Mouse (Mus musculus): Measurements from ENCODE around the gene Fam126a. TPM values are rescaled to one million over a fixed set of nuclear protein-coding genes. Genes with fewer than 3 reads are reported as not detected.

The Fam126a gene
- polyA plus RNA-seq, 1 experiment from 2014 or later = 31.2 TPM

- no peak overlapping the region for H3K27ac ChIP-seq (replicated peaks)
- H3K4me2 ChIP-seq = peak overlapping the region; percentile 6; the same call in 1 of the 2 replicates
- H3K4me1 ChIP-seq (replicated peaks) = peaks cover 5% of the 10 kb centered on the region; the same call in 1 of the 2 replicates
- no peak overlapping the region for H3K9ac ChIP-seq
- no peak overlapping the region for H3K4me3 ChIP-seq
- ATAC-seq (ENCODE audit: low FRiP score, low read depth) = no peak
- peaks cover 5% of the 10 kb centered on the region; the same call in 1 of the 2 replicates for H3K9me3 ChIP-seq
- H3K36me3 ChIP-seq = no peaks in the 10 kb centered on the region
- WGBS = 43% methylated on average over 9 of the region's 9 CpGs
- H3K27me3 ChIP-seq = no peaks in the 10 kb centered on the region
Observed at GRCm38 (mm10) chr5:24053245-24054190, 23.0 kb upstream of the Fam126a start.

GRCm38 (mm10) chr5:24051755-24052675 is 21.5 kb upstream of the Fam126a start:
- peaks cover 5% of the 10 kb centered on the region; the same call in 1 of the 2 replicates for H3K4me1 ChIP-seq (replicated peaks)
- WGBS = 68% methylated on average over 16 of the region's 16 CpGs
- no peak for ATAC-seq (ENCODE audit: low FRiP score, low read depth)
- no peak overlapping the region for H3K4me3 ChIP-seq
- peaks cover 5% of the 10 kb centered on the region; the same call in 1 of the 2 replicates for H3K9me3 ChIP-seq
- H3K4me2 ChIP-seq = no peak overlapping the region
- no peaks in the 10 kb centered on the region for H3K36me3 ChIP-seq
- H3K27me3 ChIP-seq = no peaks in the 10 kb centered on the region
- H3K9ac ChIP-seq = no peak overlapping the region
- H3K27ac ChIP-seq (replicated peaks) = no peak overlapping the region

- Histone ChIP-seq H3K4me1 (replicated peaks) (peaks cover 9% of the 10 kb centered on the region), H3K36me3 (no peaks in the 10 kb centered on the region), H3K27me3 (no peaks in the 10 kb centered on the region), H3K27ac (replicated peaks) (no peak overlapping the region), H3K4me2 (no peak overlapping the region), H3K9ac (no peak overlapping the region), H3K4me3 (no peak overlapping the region), H3K9me3 (no peaks in the 10 kb centered on the region)
- ATAC-seq (ENCODE audit: low FRiP score, low read depth) = no peak
- WGBS = 20% methylated on average over 1 of the region's 1 CpGs
Observed at GRCm38 (mm10) chr5:24047821-24048220, 17.3 kb upstream of the Fam126a start.

- H3K4me3 ChIP-seq = no peak overlapping the region
- no peaks in the 10 kb centered on the region for H3K9me3 ChIP-seq
- 0 out of 2 replicates have a peak overlapping the region, but pooled peaks have one; percentile 27 for H3K27ac ChIP-seq (replicated peaks)
- WGBS = 80% methylated on average over 7 of the region's 7 CpGs
- peaks cover 9% of the 10 kb centered on the region for H3K4me1 ChIP-seq (replicated peaks)
- no peaks in the 10 kb centered on the region for H3K36me3 ChIP-seq
- H3K27me3 ChIP-seq = no peaks in the 10 kb centered on the region
- H3K9ac ChIP-seq = no peak overlapping the region
- no peak overlapping the region for H3K4me2 ChIP-seq
- no peak for ATAC-seq (ENCODE audit: low FRiP score, low read depth)
Observed at GRCm38 (mm10) chr5:24047001-24047400, 16.5 kb upstream of the Fam126a start.

GRCm38 (mm10) chr5:24045998-24046631 is 15.6 kb upstream of the Fam126a start:
- peak; percentile 56 for ATAC-seq (ENCODE audit: low FRiP score, low read depth)
- 28% methylated on average over 4 of the region's 4 CpGs for WGBS

GRCm38 (mm10) chr5:24044387-24044786 is 13.9 kb upstream of the Fam126a start:
- no peak for ATAC-seq (ENCODE audit: low FRiP score, low read depth)
- Histone ChIP-seq H3K4me2 (no peak overlapping the region), H3K4me1 (replicated peaks) (peaks cover 9% of the 10 kb centered on the region), H3K27me3 (no peaks in the 10 kb centered on the region), H3K9me3 (no peaks in the 10 kb centered on the region), H3K27ac (replicated peaks) (no peak overlapping the region), H3K9ac (no peak overlapping the region), H3K36me3 (no peaks in the 10 kb centered on the region), H3K4me3 (no peak overlapping the region)
- 49% methylated on average over 1 of the region's 1 CpGs for WGBS

More at GRCm38 (mm10) chr5:24045998-24046631, 15.6 kb upstream of the Fam126a start:
- Histone ChIP-seq H3K27ac (replicated peaks) (peak overlapping the region; percentile 27; the same call in 1 of the 2 replicates), H3K36me3 (no peaks in the 10 kb centered on the region), H3K9ac (no peak overlapping the region), H3K27me3 (no peaks in the 10 kb centered on the region), H3K9me3 (no peaks in the 10 kb centered on the region), H3K4me1 (replicated peaks) (peaks cover 9% of the 10 kb centered on the region), H3K4me2 (no peak overlapping the region), H3K4me3 (no peak overlapping the region)

- ATAC-seq (ENCODE audit: low FRiP score, low read depth) = no peak
Observed at GRCm38 (mm10) chr5:24043367-24043766, 12.9 kb upstream of the Fam126a start.

GRCm38 (mm10) chr5:24041341-24041852 is 10.9 kb upstream of the Fam126a start:
- H3K27me3 ChIP-seq = no peaks in the 10 kb centered on the region
- H3K4me3 ChIP-seq = no peak overlapping the region
- no peak overlapping the region for H3K27ac ChIP-seq (replicated peaks)
- no peaks in the 10 kb centered on the region for H3K9me3 ChIP-seq
- H3K36me3 ChIP-seq = no peaks in the 10 kb centered on the region
- H3K9ac ChIP-seq = no peak overlapping the region
- no peak for ATAC-seq (ENCODE audit: low FRiP score, low read depth)
- 87% methylated on average over 4 of the region's 4 CpGs for WGBS
- peaks cover 4% of the 10 kb centered on the region; the same call in 1 of the 2 replicates for H3K4me1 ChIP-seq (replicated peaks)
- H3K4me2 ChIP-seq = no peak overlapping the region

More at GRCm38 (mm10) chr5:24043367-24043766, 12.9 kb upstream of the Fam126a start:
- no peak overlapping the region for H3K27ac ChIP-seq (replicated peaks)
- no peak overlapping the region for H3K9ac ChIP-seq
- peaks cover 9% of the 10 kb centered on the region for H3K4me1 ChIP-seq (replicated peaks)
- no peaks in the 10 kb centered on the region for H3K9me3 ChIP-seq
- WGBS = 92% methylated on average over 2 of the region's 2 CpGs
- no peaks in the 10 kb centered on the region for H3K27me3 ChIP-seq
- no peak overlapping the region for H3K4me3 ChIP-seq
- H3K36me3 ChIP-seq = no peaks in the 10 kb centered on the region
- H3K4me2 ChIP-seq = no peak overlapping the region

GRCm38 (mm10) chr5:24040601-24041000 is 10.1 kb upstream of the Fam126a start:
- ATAC-seq (ENCODE audit: low FRiP score, low read depth) = no peak
- no peak overlapping the region for H3K4me3 ChIP-seq
- H3K9ac ChIP-seq = no peak overlapping the region
- H3K36me3 ChIP-seq = no peaks in the 10 kb centered on the region
- H3K27ac ChIP-seq (replicated peaks) = no peak overlapping the region
- no peaks in the 10 kb centered on the region for H3K27me3 ChIP-seq
- H3K4me2 ChIP-seq = no peak overlapping the region
- no peaks in the 10 kb centered on the region for H3K9me3 ChIP-seq
- no peaks in the 10 kb centered on the region for H3K4me1 ChIP-seq (replicated peaks)

- no peak overlapping the region for H3K4me2 ChIP-seq
- no peaks in the 10 kb centered on the region for H3K9me3 ChIP-seq
- no peaks in the 10 kb centered on the region for H3K36me3 ChIP-seq
- H3K4me1 ChIP-seq (replicated peaks) = no peaks in the 10 kb centered on the region
- H3K9ac ChIP-seq = no peak overlapping the region
- no peak for ATAC-seq (ENCODE audit: low FRiP score, low read depth)
- H3K27ac ChIP-seq (replicated peaks) = no peak overlapping the region
- 91% methylated on average over 5 of the region's 5 CpGs for WGBS
- H3K4me3 ChIP-seq = no peak overlapping the region
- no peaks in the 10 kb centered on the region for H3K27me3 ChIP-seq
Observed at GRCm38 (mm10) chr5:24039423-24039822, 8.9 kb upstream of the Fam126a start.

GRCm38 (mm10) chr5:24038819-24039218 is 8.3 kb upstream of the Fam126a start:
- no peaks in the 10 kb centered on the region for H3K9me3 ChIP-seq
- no peak for ATAC-seq (ENCODE audit: low FRiP score, low read depth)
- no peak overlapping the region for H3K4me3 ChIP-seq
- H3K4me1 ChIP-seq (replicated peaks) = no peaks in the 10 kb centered on the region
- no peaks in the 10 kb centered on the region for H3K36me3 ChIP-seq
- no peaks in the 10 kb centered on the region for H3K27me3 ChIP-seq
- no peak overlapping the region for H3K27ac ChIP-seq (replicated peaks)
- H3K4me2 ChIP-seq = no peak overlapping the region
- 66% methylated on average over 5 of the region's 5 CpGs for WGBS
- no peak overlapping the region for H3K9ac ChIP-seq

Data from hindbrain, embryonic 15.5 days (tissue).